Mouse (Mus musculus) MEL (cell line): Measurements from ENCODE around the gene Mms22l.

Source experiments
- CTCF ChIP-seq, 3 experiments: IDR thresholded peaks in 2 of 3; conservative IDR thresholded peaks in 1 of 3; 2 replicates each; pipeline ENCODE4 v1.5.1; 2011 to 2012; ENCODE audit warnings: low read length in 3 of 3, low read depth in 2 of 3, mild to moderate bottlenecking in 2 of 3, improper control_type of control experiment in 1 of 3, inconsistent platforms in 1 of 3, mixed read lengths in 1 of 3, moderate library complexity in 1 of 3; ENCODE audit not compliant: control insufficient read depth in 1 of 3, insufficient read depth in 1 of 3, poor library complexity in 1 of 3, severe bottlenecking in 1 of 3
- USF1 ChIP-seq: IDR thresholded peaks from 2 replicates; pipeline ENCODE4 v1.6.1; 2014; ENCODE audit warnings: low read depth, mild to moderate bottlenecking, inconsistent platforms, low read length, improper control_type of control experiment, moderate library complexity

GRCm38 (mm10) chr4:24621422-24622187, 125.4 kb downstream of the Mms22l start:
- TF ChIP-seq USF1 (no peak), CTCF (IDR thresholded peaks at IDR 0.05 in 2 of 3, conservative IDR thresholded peaks at IDR 0.05 in 1 of 3; ENCODE audit: control insufficient read depth in 1 of 3, insufficient read depth in 1 of 3, low read depth in 2 of 3, low read length in 3 of 3, poor library complexity in 1 of 3, severe bottlenecking in 1 of 3) (no peak)
